Mouse (Mus musculus): ENCODE measurements at regions not wholly inside any gene's neighbourhood (a gene's known extent, or its start where the extent isn't known, plus 50 kb on each side); places are given as distances from the start of the nearest gene placed in this dataset. TPM values are rescaled to one million over a fixed set of nuclear protein-coding genes. Genes with fewer than 3 reads are reported as not detected.

DNA sequence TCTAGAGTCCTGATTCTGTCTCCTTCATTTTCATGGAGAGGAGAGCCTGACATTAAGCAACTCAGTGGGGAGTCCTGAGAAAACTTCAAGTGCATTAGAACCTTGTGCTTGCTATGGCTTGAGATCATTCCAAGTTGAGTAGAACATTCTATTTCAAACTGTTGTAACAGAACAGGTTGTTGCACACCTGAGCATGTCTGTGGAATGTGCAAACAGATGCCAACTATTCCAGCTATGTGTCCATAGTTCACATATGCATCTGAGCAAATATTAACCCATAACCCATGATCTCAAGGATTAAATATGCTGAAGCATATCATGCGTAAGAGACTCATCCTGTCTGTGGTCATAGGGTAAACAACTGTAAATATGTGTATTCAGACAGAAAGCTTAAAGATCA is 68.5 kb upstream of the Egfr start:
- no peak for DNase-seq (ENCODE audit: low spot score)
- no peak for ATAC-seq
- TF ChIP-seq CTCF (IDR thresholded peaks at IDR 0.05) = no peak
- no peak for TF ChIP-seq EP300 (IDR thresholded peaks at IDR 0.05)
- no peak overlapping the region for H3K9ac ChIP-seq (replicated peaks; ENCODE audit: low read depth)
- H3K9me3 ChIP-seq (ENCODE audit: low read length) = no peaks in the 10 kb centered on the region
- no peak overlapping the region for H3K27ac ChIP-seq (ENCODE audit: low read length)
- no peak overlapping the region for H3K4me2 ChIP-seq (replicated peaks; ENCODE audit: low read depth, low read length)
- H3K27me3 ChIP-seq (replicated peaks; ENCODE audit: insufficient read depth, low read length) = no peaks in the 10 kb centered on the region
- no peaks in the 10 kb centered on the region for H3K36me3 ChIP-seq (ENCODE audit: insufficient read depth, low read length)
- no peak overlapping the region for H3K4me3 ChIP-seq (ENCODE audit: low read depth, low read length)
- H3K4me1 ChIP-seq (ENCODE audit: insufficient read depth, low read depth, low read length) = no peaks in the 10 kb centered on the region
- 64% methylated on average over 1 of the region's 1 CpGs for WGBS

DNA sequence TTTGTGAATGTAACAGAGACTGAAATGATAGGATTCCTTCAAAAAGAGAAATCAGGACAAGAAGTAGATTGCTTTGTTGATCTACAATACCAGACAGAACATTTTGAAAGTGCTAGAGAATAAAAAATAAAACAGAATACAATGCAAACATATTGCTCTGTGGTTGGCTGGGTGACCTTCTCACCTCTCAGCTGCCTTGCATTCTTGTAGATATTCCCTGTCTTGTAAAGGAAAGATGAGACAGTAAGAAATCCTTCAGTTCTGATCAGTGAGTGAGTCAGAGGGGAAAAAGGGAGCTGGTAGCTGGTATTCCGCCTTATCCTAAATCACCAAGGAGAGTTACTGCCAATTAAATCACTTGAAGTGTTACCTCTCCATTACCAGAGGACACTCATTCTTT is 56.4 kb upstream of the Egfr start:
- ATAC-seq = no peak

DNA sequence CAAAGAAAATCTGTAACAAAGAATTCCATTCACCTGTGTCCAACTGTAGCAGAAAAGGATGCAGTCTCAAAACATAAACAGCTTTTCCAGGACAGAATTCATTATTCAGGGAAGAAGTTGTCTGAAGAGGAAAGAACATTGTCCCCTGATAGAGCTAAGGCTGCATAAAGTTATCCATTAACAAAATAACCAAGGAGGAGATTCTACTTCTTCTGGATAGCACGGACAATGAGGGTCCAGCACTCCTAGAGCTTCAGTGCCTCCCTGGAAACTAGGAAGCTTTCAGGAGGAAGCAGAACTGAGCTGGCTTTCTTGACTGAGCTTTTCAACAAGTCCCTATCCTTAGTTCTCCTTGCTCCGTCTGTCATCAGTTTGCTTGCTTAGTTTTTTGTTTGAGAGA is 55.2 kb upstream of the Egfr start:
- no peak for DNase-seq (ENCODE audit: low spot score)
- Histone ChIP-seq H3K4me3 (ENCODE audit: low read depth, low read length) (no peak overlapping the region), H3K27me3 (replicated peaks; ENCODE audit: insufficient read depth, low read length) (no peaks in the 10 kb centered on the region), H3K4me2 (replicated peaks; ENCODE audit: low read depth, low read length) (no peak overlapping the region), H3K27ac (ENCODE audit: low read length) (no peak overlapping the region), H3K9ac (replicated peaks; ENCODE audit: low read depth) (no peak overlapping the region), H3K36me3 (ENCODE audit: insufficient read depth, low read length) (no peaks in the 10 kb centered on the region), H3K4me1 (ENCODE audit: insufficient read depth, low read depth, low read length) (no peaks in the 10 kb centered on the region), H3K9me3 (ENCODE audit: low read length) (no peaks in the 10 kb centered on the region)
- ATAC-seq = no peak
- 48% methylated on average over 2 of the region's 2 CpGs for WGBS
- TF ChIP-seq CTCF (IDR thresholded peaks at IDR 0.05) = no peak
- TF ChIP-seq EP300 (IDR thresholded peaks at IDR 0.05) = no peak

More for the DNA sequence above, 56.4 kb upstream of the Egfr start:
- Histone ChIP-seq H3K27me3 (replicated peaks; ENCODE audit: insufficient read depth, low read length) (no peaks in the 10 kb centered on the region), H3K36me3 (ENCODE audit: insufficient read depth, low read length) (no peaks in the 10 kb centered on the region), H3K4me2 (replicated peaks; ENCODE audit: low read depth, low read length) (no peak overlapping the region), H3K9me3 (ENCODE audit: low read length) (no peaks in the 10 kb centered on the region), H3K4me3 (ENCODE audit: low read depth, low read length) (no peak overlapping the region), H3K4me1 (ENCODE audit: insufficient read depth, low read depth, low read length) (no peaks in the 10 kb centered on the region), H3K9ac (replicated peaks; ENCODE audit: low read depth) (no peak overlapping the region), H3K27ac (ENCODE audit: low read length) (no peak overlapping the region)
- 88% methylated on average over 1 of the region's 1 CpGs for WGBS
- DNase-seq (ENCODE audit: low spot score) = no peak
- no peak for TF ChIP-seq EP300 (IDR thresholded peaks at IDR 0.05)
- no peak for TF ChIP-seq CTCF (IDR thresholded peaks at IDR 0.05)

DNA sequence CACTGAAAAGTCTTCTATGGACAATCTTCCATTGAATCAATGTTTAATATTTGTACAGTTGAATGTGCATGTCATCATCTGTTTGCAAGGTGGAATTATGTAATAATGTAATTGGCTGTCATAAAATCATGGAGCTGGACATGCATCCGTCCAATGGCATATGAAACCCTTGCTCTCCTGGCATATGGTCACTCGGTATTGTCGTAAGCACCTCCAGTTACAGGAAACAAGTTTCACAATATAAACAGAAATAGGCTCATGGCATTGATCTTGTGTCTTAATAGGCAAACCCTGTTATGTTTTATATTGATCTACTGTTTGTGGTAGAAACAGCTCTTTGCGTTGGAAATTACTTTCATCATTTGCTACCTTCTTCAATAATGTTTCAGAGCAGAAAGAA is 50.2 kb upstream of the Egfr start:
- Histone ChIP-seq H3K9me3 (ENCODE audit: low read length) (no peaks in the 10 kb centered on the region), H3K4me2 (replicated peaks; ENCODE audit: low read depth, low read length) (no peak overlapping the region), H3K36me3 (ENCODE audit: insufficient read depth, low read length) (no peaks in the 10 kb centered on the region), H3K27ac (ENCODE audit: low read length) (no peak overlapping the region), H3K9ac (replicated peaks; ENCODE audit: low read depth) (no peak overlapping the region), H3K4me3 (ENCODE audit: low read depth, low read length) (no peak overlapping the region), H3K27me3 (replicated peaks; ENCODE audit: insufficient read depth, low read length) (no peaks in the 10 kb centered on the region), H3K4me1 (ENCODE audit: insufficient read depth, low read depth, low read length) (no peaks in the 10 kb centered on the region)
- 80% methylated on average over 4 of the region's 4 CpGs for WGBS
- TF ChIP-seq EP300 (IDR thresholded peaks at IDR 0.05) = no peak
- TF ChIP-seq CTCF (IDR thresholded peaks at IDR 0.05) = no peak
- ATAC-seq = no peak
- no peak for DNase-seq (ENCODE audit: low spot score)

Small RNAs in the stretch of these regions (microRNA-seq; reads per million reads assigned to microRNA genes)
- gene Gm24714 = not detected
